Mouse (Mus musculus) cerebellum, adult 18-20 months (tissue): ENCODE measurements around the gene Dnajc15.

Experiments
- DNase-seq, 2 experiments: peaks; one replicate each; pipeline ENCODE4 v3.0.0; 2021

Dnajc15 gene

GRCm38 (mm10) chr14:77792998-77793397, 81.9 kb downstream of the Dnajc15 start:
- no peak for DNase-seq

GRCm38 (mm10) chr14:77783217-77783616, 91.7 kb downstream of the Dnajc15 start:
- DNase-seq: no peak

- no peak for DNase-seq
Observed at GRCm38 (mm10) chr14:77777365-77777764, 97.6 kb downstream of the Dnajc15 start.

GRCm38 (mm10) chr14:77776005-77776531, 98.9 kb downstream of the Dnajc15 start:
- DNase-seq: no peak

GRCm38 (mm10) chr14:77773331-77773730, 101.6 kb downstream of the Dnajc15 start:
- DNase-seq: no peak

GRCm38 (mm10) chr14:77771626-77772025, 103.3 kb downstream of the Dnajc15 start:
- no peak for DNase-seq
